Mouse (Mus musculus) midbrain, embryonic 14.5 days (tissue): ENCODE results near the gene Ucp2. TPM values are rescaled to one million over a fixed set of nuclear protein-coding genes. Genes with fewer than 3 reads are reported as not detected.

ENCODE experiments used
- ATAC-seq: fragments of 200-750 bp; cut with Nextera tagmentation; 2 replicates; pipeline ENCODE4 v1.8.0; 2017; ENCODE audit warnings: moderate number of reproducible peaks, moderate library complexity; ENCODE audit not compliant: low FRiP score, low TSS enrichment
- DNase-seq: peaks from one replicate; pipeline ENCODE4 v3.0.0-alpha.2; 2015
- H3K27ac ChIP-seq: fragments of 300-500 bp; sonication (generic); replicated peaks from 2 replicates; pipeline ENCODE4 v1.5.1; 2014; ENCODE audit warnings: mild to moderate bottlenecking, low read depth, low read length, moderate library complexity
- H3K27me3 ChIP-seq: fragments of 300-500 bp; sonication (generic); 2 replicates; pipeline ENCODE4 v1.6.1; 2014; ENCODE audit warnings: low read length, control low read depth, mixed read lengths; ENCODE audit not compliant: control insufficient read depth, insufficient read depth
- H3K36me3 ChIP-seq: fragments of 300-500 bp; sonication (generic); 2 replicates; pipeline ENCODE4 v1.6.1; 2014; ENCODE audit warnings: low read length, control low read depth; ENCODE audit not compliant: control insufficient read depth, insufficient read depth
- H3K4me1 ChIP-seq: fragments of 300-500 bp; sonication (generic); 2 replicates; pipeline ENCODE4 v1.6.1; 2014; ENCODE audit warnings: mild to moderate bottlenecking, antibody characterized with exemption, low read length, control low read depth; ENCODE audit not compliant: control insufficient read depth, insufficient read depth
- H3K4me2 ChIP-seq: fragments of 300-500 bp; sonication (generic); 2 replicates; pipeline ENCODE4 v1.6.1; 2014; ENCODE audit warnings: mild to moderate bottlenecking, low read length, moderate library complexity
- H3K4me3 ChIP-seq: fragments of 300-500 bp; sonication (generic); replicated peaks from 2 replicates; pipeline ENCODE4 v1.5.1; 2014; ENCODE audit warnings: low read depth, low read length
- H3K9ac ChIP-seq: fragments of 300-500 bp; sonication (generic); replicated peaks from 2 replicates; pipeline ENCODE4 v1.6.1; 2014; ENCODE audit warnings: mild to moderate bottlenecking, low read length, moderate library complexity
- H3K9me3 ChIP-seq: fragments of 300-500 bp; sonication (generic); 2 replicates; pipeline ENCODE4 v1.6.1; 2016; ENCODE audit warnings: low read length, control low read depth, mixed read lengths; ENCODE audit not compliant: control insufficient read depth
- WGBS: fragments of 180-500 bp; shearing (Covaris S2); extraction: QIAGEN DNeasy Blood & Tissue Kit; methylation state at CpG from one replicate; pipeline ENCODE4 v1.1.7; 2014; 5-methylcytosine and 5-hydroxymethylcytosine counted together
- polyA plus RNA-seq: library from polyadenylated mRNA; unstranded; fragments of >200 nt; fragmentation: Nextera tagmentation; extraction: Ambion mirVana; gene quantifications from 2 replicates; pipeline ENCODE4 v1.2.1, GENCODE M21; 2014

Ucp2 gene
- polyA plus RNA-seq, 1 experiment from 2014 or later = 55.6 TPM

DNA sequence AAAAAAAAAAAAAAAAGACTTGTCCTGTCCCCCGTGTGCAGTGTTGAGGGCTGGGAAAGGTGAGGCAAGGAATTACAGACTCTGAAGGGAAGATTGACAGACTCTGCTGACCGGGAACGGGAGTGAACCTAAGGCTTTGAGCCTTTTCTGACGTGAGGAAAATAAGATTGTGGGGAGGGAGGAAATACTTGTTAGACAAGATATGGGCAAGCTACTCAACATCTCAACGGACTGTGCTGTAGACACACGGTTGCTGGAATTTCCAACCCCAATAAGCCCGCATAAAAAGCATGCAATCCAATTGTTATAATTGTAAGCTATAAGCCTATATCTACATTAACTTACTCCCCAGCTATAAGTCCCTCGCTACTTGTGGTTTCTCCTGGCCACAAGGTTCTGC is 31.5 kb downstream of the Ucp2 start:
- Histone ChIP-seq H3K27me3 (no peaks in the 10 kb centered on the region), H3K36me3 (no peaks in the 10 kb centered on the region), H3K9ac (no peak overlapping the region), H3K4me1 (no peaks in the 10 kb centered on the region), H3K4me2 (no peak overlapping the region), H3K27ac (no peak overlapping the region), H3K4me3 (no peak overlapping the region), H3K9me3 (no peaks in the 10 kb centered on the region)
- DNase-seq (no peak), ATAC-seq (no peak)
- 81% methylated on average over 8 of the region's 8 CpGs for WGBS

DNA sequence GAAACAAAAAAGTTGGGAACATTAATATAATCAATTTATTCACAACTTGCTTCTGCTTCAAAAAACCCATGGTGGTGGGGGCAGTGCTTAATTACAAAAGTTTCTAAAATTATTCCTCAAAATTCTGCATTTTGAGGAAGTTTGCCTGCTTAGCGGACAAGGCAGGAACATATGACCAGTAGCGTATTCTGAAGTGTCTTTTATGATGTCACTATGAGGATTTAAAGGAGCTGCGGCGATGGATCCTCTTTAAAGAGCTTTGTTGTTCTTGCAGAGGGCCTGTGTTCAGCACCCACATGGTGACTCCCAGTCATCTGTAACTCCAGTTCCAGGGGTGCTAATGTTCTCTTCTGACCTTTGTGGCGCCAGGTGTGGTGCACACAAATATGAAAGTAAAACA is 37.6 kb downstream of the Ucp2 start:
- Histone ChIP-seq H3K27ac (no peak overlapping the region), H3K9me3 (no peaks in the 10 kb centered on the region), H3K36me3 (no peaks in the 10 kb centered on the region), H3K4me1 (no peaks in the 10 kb centered on the region), H3K9ac (no peak overlapping the region), H3K4me2 (no peak overlapping the region), H3K4me3 (no peak overlapping the region), H3K27me3 (no peaks in the 10 kb centered on the region)
- no peak for ATAC-seq
- DNase-seq = no peak
- 93% methylated on average over 5 of the region's 5 CpGs for WGBS

DNA sequence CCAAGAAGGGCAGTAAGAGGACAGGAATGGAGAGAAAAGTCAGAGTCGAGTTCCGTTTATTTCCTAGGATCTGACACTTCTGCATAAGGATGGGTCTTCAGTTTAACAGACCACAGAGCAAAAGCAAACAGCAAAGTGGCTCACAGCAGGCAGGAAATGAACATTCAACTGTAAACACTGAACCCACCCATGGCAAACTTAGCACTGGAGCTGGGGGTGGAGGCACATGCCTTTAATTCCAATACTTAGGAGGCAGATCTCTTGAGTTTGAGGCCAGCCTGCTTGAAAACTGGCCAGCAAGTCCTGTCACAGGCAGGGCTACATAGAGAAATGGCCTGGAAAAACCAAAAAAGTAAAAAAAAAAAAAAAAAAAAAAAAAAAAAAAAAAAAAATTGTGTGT is 40.4 kb downstream of the Ucp2 start:
- Histone ChIP-seq H3K4me2 (no peak overlapping the region), H3K36me3 (no peaks in the 10 kb centered on the region), H3K9me3 (no peaks in the 10 kb centered on the region), H3K27me3 (no peaks in the 10 kb centered on the region), H3K27ac (no peak overlapping the region), H3K9ac (no peak overlapping the region), H3K4me3 (no peak overlapping the region), H3K4me1 (peaks cover 10% of the 10 kb centered on the region)
- DNase-seq (no peak), ATAC-seq (no peak)
- WGBS = 82% methylated on average over 2 of the region's 2 CpGs

DNA sequence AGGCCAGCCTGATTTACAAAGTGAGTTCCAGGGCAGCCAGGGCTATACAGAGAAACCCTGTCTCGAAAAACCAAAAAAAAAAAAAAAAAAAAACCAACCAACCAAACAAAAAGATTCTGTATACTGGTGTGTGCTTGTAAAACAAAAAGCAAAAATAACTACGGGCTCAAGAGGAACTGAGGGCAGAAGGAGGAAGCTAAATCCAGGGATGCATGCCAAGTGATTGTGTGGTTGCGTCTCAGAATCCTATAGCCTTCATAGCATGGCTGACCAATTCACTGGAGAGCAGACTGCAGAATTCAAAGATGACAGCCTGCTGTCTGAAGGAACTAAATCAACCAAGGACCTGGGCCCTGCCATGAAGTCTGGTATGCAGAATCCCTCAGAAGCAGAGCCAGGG is 41.1 kb downstream of the Ucp2 start:
- Histone ChIP-seq H3K27me3 (no peaks in the 10 kb centered on the region), H3K36me3 (peaks cover 4% of the 10 kb centered on the region), H3K9me3 (no peaks in the 10 kb centered on the region), H3K4me3 (no peak overlapping the region), H3K9ac (no peak overlapping the region), H3K4me1 (peaks cover 10% of the 10 kb centered on the region), H3K27ac (no peak overlapping the region), H3K4me2 (no peak overlapping the region)
- DNase-seq (no peak), ATAC-seq (no peak)
- WGBS = 90% methylated on average over 3 of the region's 3 CpGs

DNA sequence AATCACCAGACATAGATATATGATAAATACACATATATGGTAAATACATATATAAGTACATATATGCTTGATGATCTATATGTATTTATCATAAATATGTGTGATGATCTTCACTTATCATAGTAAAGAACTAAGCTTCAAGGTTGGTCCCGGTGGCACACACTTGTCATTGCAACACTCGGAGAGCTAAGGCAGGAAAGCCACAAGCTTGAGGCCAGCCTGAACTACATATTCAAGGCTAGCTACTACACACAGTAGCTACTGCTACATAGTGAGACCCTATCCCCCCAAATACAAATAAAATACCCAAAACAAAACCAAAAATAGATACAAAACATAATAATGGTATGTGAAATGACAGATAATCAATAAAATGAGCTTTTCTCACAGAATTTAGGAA is 42.7 kb downstream of the Ucp2 start:
- Histone ChIP-seq H3K4me3 (no peak overlapping the region), H3K27ac (no peak overlapping the region), H3K9ac (no peak overlapping the region), H3K36me3 (peaks cover 16% of the 10 kb centered on the region), H3K4me2 (no peak overlapping the region), H3K4me1 (peaks cover 10% of the 10 kb centered on the region), H3K27me3 (no peaks in the 10 kb centered on the region), H3K9me3 (no peaks in the 10 kb centered on the region)
- no peak for DNase-seq
- 74% methylated on average over 2 of the region's 2 CpGs for WGBS
- ATAC-seq = no peak

DNA sequence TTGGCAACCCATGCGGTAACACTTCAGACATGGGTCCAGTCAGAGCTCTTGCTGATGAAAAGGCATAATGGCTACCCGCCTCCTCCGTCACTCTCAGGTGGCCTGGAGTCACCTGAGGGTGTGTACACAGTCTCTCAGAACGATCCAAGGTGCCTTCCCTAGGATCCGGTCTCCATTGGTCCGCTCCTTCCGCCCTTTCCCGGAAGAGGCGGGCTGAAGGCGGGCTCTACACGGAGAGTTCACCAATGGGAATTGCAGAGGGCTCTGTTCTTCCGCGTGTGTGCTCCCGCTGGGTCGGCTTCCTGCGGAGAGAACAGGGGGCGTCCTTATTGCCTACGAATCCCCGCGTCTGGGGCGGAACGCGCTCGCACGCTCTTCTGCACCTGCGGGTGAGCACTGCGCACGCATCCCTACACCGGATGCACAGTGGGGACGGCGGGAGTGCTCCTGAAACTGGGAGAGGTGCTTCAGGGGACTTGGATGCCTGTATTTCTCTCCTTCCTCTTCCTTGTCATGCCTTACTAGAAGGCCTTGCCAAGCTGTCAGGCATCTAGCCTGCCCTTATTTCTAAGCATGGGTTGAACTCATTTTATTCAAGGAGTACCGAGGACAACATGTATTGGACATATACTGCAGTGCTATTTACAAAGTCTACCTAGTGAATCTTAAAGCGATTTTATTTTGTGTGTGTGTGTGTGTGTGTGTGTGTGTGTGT is 43.8 kb downstream of the Ucp2 start, which contains the start of gene Coa4:
Gene Coa4 (plus strand): TSS at position 268 of the 715 bp plus-strand sequence.
- whole genome bisulfite sequencing = under 1% methylated on average over 33 of the region's 33 CpGs
- peaks cover 10% of the 10 kb centered on the region for H3K4me1 ChIP-seq
- H3K27me3 ChIP-seq = no peaks in the 10 kb centered on the region
- peak within 1 kb of the TSS; percentile 85 for H3K27ac ChIP-seq
- H3K36me3 ChIP-seq = peaks cover 16% of the 10 kb centered on the region
- ATAC-seq = peak; percentile 98
- no peaks in the 10 kb centered on the region for H3K9me3 ChIP-seq
- H3K4me3 ChIP-seq = peak within 1 kb of the TSS; percentile 60
- peak within 1 kb of the TSS; percentile 70 for H3K9ac ChIP-seq
- H3K4me2 ChIP-seq = peak within 1 kb of the TSS; percentile 73
- peak; percentile 97 for DNase-seq

DNA sequence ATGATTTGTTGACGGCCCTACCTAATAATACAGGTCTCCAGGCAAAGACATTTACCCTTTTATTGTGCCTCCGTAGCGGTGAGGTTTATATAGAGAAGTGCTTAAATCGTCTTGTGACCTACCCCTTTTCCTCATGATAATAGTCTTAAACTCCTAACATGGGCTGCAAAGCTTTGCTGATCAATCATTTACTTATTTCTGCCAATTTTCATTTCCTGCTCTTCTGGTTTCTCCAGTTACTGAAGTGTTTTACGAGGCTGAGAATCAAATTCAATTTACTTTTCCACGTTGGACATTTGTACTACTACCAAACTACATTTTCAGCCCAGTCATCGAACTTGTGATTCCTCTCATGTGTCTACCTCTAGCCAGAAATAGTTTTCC is 44.4 kb downstream of the Ucp2 start:
- 38% methylated on average over 7 of the region's 7 CpGs for WGBS

DNA sequence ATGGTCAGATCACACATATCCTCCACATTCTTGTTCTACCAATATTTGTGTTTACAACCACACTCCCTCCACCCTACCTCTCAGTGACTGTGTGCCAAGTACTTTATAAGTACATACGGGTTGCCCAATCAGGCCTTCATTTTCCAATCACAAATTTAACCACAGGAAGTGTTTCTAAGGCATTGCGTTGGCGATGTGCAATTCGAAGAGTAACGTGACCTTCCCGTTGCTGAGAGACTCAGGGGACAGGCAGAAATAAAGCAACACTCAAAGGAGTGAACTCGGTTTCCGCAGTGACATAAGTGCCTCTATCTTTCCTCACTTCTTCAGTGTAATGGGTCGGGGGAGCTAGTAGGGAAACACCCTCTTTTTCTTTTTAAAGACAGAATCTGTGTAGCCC is 46.4 kb downstream of the Ucp2 start:
- WGBS = 97% methylated on average over 9 of the region's 9 CpGs

More for the DNA sequence above, 44.4 kb downstream of the Ucp2 start:
- Histone ChIP-seq H3K9ac (peak overlapping the region; percentile 70), H3K9me3 (no peaks in the 10 kb centered on the region), H3K36me3 (peaks cover 16% of the 10 kb centered on the region), H3K27ac (peak overlapping the region; percentile 85; the same call in 1 of the 2 replicates), H3K4me2 (peak overlapping the region; percentile 73), H3K27me3 (no peaks in the 10 kb centered on the region), H3K4me3 (peak overlapping the region; percentile 60), H3K4me1 (peaks cover 10% of the 10 kb centered on the region)
- no peak for ATAC-seq
- no peak for DNase-seq

DNA sequence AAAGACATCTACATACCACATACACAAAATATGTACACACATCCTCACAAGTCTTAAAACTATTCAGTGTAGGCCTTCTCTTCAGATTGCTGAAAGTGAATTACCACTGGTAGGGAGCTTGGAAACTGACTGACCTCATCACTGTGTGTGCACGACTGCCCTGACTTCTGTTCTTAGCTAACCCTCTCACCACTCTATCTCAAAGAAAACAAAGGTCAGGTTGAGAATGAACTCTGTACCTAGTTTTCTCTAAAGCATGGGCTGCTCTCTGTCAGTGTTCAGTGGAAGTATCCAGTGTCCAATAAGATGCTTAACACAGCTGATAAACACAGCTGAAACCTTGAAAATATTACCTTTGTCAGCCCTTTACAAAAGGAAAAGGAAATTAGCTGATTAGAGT is 51.3 kb downstream of the Ucp2 start:
- Histone ChIP-seq H3K9me3 (no peaks in the 10 kb centered on the region), H3K27me3 (no peaks in the 10 kb centered on the region), H3K4me2 (no peak overlapping the region), H3K9ac (no peak overlapping the region), H3K4me3 (no peak overlapping the region), H3K4me1 (no peaks in the 10 kb centered on the region), H3K27ac (no peak overlapping the region), H3K36me3 (peaks cover 25% of the 10 kb centered on the region)
- WGBS = 71% methylated on average over 1 of the region's 1 CpGs
- no peak for ATAC-seq
- DNase-seq = no peak

More for the DNA sequence above, 46.4 kb downstream of the Ucp2 start:
- Histone ChIP-seq H3K27me3 (no peaks in the 10 kb centered on the region), H3K36me3 (peaks cover 16% of the 10 kb centered on the region), H3K4me2 (no peak overlapping the region), H3K27ac (no peak overlapping the region), H3K9me3 (no peaks in the 10 kb centered on the region), H3K9ac (no peak overlapping the region), H3K4me1 (peaks cover 10% of the 10 kb centered on the region), H3K4me3 (no peak overlapping the region)
- DNase-seq (no peak), ATAC-seq (no peak)
